ENCODE assay signal across 9 mouse cellular contexts in the genomic region with DNA sequence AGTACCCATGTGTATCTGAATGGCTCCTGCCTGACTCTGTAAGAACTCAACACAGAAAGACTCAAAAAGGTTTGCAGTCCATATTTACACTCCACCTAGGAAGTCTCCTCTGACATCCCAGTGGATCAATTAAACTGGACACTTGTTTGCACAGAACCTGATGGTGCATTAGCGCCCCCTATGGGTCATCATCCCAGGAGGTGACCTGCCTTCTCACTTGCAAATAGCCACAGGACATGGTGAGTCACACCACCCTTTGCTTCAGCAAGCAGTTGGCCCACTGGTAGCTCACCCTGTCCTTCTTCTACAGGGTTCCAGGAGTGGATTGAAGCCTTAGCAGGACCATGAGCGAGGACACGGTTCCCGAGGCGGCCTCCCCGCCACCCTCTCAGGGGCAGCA. TPM values are rescaled to one million over a fixed set of nuclear protein-coding genes. Genes with fewer than 3 reads are reported as not detected.
DNase-seq lines count a peak whose midpoint lies in the region; ATAC-seq and TF ChIP-seq lines count a peak whose summit lies in the region.
"Had no signal": no experiment of that assay in that cellular context is flagged by ENCODE, and none has a peak within 500 bp of the region (broad histone marks: within the 10 kb centered on the region; RNA-seq: fewer than 3 reads in every experiment).

No protein-coding gene starts in this region.

- no peak overlapping the region for H3K9ac ChIP-seq in lung, embryonic 14.5 days

- H3K27me3 ChIP-seq in Patski, result no peaks in the 10 kb centered on the region
- no peaks in the 10 kb centered on the region for H3K27me3 ChIP-seq in lung, embryonic 14.5 days (ENCODE audit: insufficient read depth, low read length)

- H3K4me3 ChIP-seq in lung, embryonic 14.5 days (ENCODE audit: low read depth, low read length), result no peak overlapping the region

- intact Hi-C loops in heart, postnatal 36 days (cut with DNase I), result loop anchor here (5.0 kb wide), 1 partner anchor 63 kb away; no protein-coding TSS in a partner anchor

- H3K27ac ChIP-seq in lung, embryonic 14.5 days (ENCODE audit: low read depth), result no peak overlapping the region
- H3K27ac ChIP-seq: macrophage had no signal

- in situ Hi-C loops in Patski (cut with MboI; ENCODE audit: low pct_unique_long_range_greater_than_20kb), result no loop called here

- H3K4me1 ChIP-seq in lung, embryonic 14.5 days (ENCODE audit: insufficient read depth), result no peaks in the 10 kb centered on the region

- no peaks in the 10 kb centered on the region for H3K36me3 ChIP-seq in lung, embryonic 14.5 days (ENCODE audit: insufficient read depth)

- CTCF ChIA-PET in Patski (lab: Charles Lee), result interaction anchor here (0.8 to 0.9 kb wide), 2 partner anchors 9 to 28 kb away, joined by 3 read pairs; no protein-coding TSS in a partner anchor

- no peaks in the 10 kb centered on the region for H3K9me3 ChIP-seq in lung, embryonic 14.5 days (ENCODE audit: low read depth, low read length)

- POLR2A ChIA-PET in Patski (lab: Charles Lee), result no interaction called here

- no peak for ATAC-seq in Patski
- ATAC-seq in lung, embryonic 14.5 days (ENCODE audit: insufficient read depth), result no peak
- no peak for ATAC-seq in frontal cortex, adult (ENCODE audit: low TSS enrichment)

- peak; percentile 79 for TF ChIP-seq CTCF in Patski (IDR thresholded peaks at IDR 0.05)
- peak; percentile 74 for TF ChIP-seq CTCF in lung, embryonic 14.5 days (IDR thresholded peaks at IDR 0.05; ENCODE audit: low read depth)

- peak; percentile 57 to 77 for DNase-seq in layer of hippocampus, adult 18-20 months (ENCODE audit: low spot score in 2 of 2)
- no peak for DNase-seq in layer of hippocampus, adult 9-10 months (ENCODE audit: low spot score)
- no peak for DNase-seq in Patski (ENCODE audit: low read depth, low spot score)
- peak; percentile 75 for DNase-seq in cerebellum, adult 11-12 months
- DNase-seq in heart, postnatal 36 days, result peak; percentile 13 to 50
- peak; percentile 63 for DNase-seq in lung, embryonic 14.5 days
- DNase-seq in skeletal muscle tissue, adult 2 months (ENCODE audit: low read depth, low spot score), result peak; percentile 10

- 64% methylated on average over 6 of the region's 6 CpGs for WGBS in lung, embryonic 14.5 days

- H3K4me2 ChIP-seq in lung, embryonic 14.5 days, result no peak overlapping the region

RNA-seq across cellular contexts. Expression of a gene that starts 57.0 kb away (rescaled TPM):
- 100 to 1,000 TPM; 267 to 269 TPM for total RNA-seq in layer of hippocampus, adult 18-20 months (2021)
- polyA plus RNA-seq in Patski (2021), result 0.03 TPM
- total RNA-seq in heart, postnatal 36 days (2021), result under 1 TPM; 0.16 to 0.64 TPM
- polyA plus RNA-seq in lung, embryonic 14.5 days (2014; fragmentation: Nextera tagmentation; extraction: Ambion mirVana), result 1.6 and 2.2 TPM in 2 replicates
- polyA plus RNA-seq: macrophage had no signal

Comparison
In these comparisons a context has a peak if more than half of its experiments do, and no peak if none do; other contexts are left out.
1. DNase-seq: peak in layer of hippocampus, adult 18-20 months (2 of 2), cerebellum, adult 11-12 months (single experiment), heart, postnatal 36 days (2 of 2), lung, embryonic 14.5 days (single experiment) and skeletal muscle tissue, adult 2 months (single experiment); none in layer of hippocampus, adult 9-10 months (single experiment) and Patski (single experiment).
2. RNA of a gene that starts 57.0 kb away (total RNA-seq): 267 to 269 TPM in layer of hippocampus, adult 18-20 months; 0.16 to 0.64 TPM in heart, postnatal 36 days; every median in the first group is over 100 times any median in the second.